Mouse (Mus musculus) bone marrow macrophage, adult 2 months (primary cell): ENCODE data around the gene Bysl.

Experiments
- CTCF ChIP-seq: IDR thresholded peaks from 2 replicates; pipeline ENCODE4 v1.5.1; 2012; ENCODE audit warnings: low read depth, mild to moderate bottlenecking, low read length, moderate library complexity
- POLR2A ChIP-seq: IDR thresholded peaks from 2 replicates; pipeline ENCODE4 v1.6.1; 2012; ENCODE audit warnings: mild to moderate bottlenecking, low read depth, low read length, borderline replicate concordance

GRCm38 (mm10) chr17:47593854-47594182 is 17.5 kb downstream of the Bysl start:
- TF ChIP-seq CTCF (no peak), POLR2A (no peak)
